Mouse (Mus musculus) leukemia stem cell, adult 10-12 weeks (primary cell): ENCODE results near the gene Btbd35f19. TPM values are rescaled to one million over a fixed set of nuclear protein-coding genes. Genes with fewer than 3 reads are reported as not detected.

Experiments
- polyA plus RNA-seq: library from polyadenylated mRNA; stranded (reverse); fragments of >175 nt; gene quantifications from 2 replicates; pipeline ENCODE4 v1.2.3, GENCODE M21; 2012; ENCODE audit warnings: low replicate concordance

Btbd35f19 gene
- not detected in 2 replicates for polyA plus RNA-seq

DNA sequence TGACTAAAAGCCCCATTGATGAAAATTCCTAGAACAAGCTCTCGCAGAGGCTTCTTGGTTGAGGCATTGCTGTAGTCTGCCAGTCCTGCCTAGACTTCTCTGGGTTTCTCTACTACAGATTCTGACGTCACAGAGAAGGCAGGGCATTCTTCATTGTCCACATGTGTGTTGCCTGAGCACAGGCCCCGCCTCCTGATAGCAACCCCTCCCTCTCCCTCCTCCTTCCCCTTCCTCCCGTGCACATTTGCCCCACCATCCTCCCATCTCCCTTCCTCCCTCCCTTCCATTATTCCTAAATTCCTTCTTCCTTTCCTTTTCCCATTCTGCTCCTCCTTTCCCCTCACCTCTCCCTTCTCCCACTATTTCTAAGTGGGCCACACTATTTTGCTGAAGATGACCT, at the start of gene Btbd35f19:
Gene Btbd35f19, minus strand, starts transcription at position 101 of the 400 bp plus-strand sequence.

DNA sequence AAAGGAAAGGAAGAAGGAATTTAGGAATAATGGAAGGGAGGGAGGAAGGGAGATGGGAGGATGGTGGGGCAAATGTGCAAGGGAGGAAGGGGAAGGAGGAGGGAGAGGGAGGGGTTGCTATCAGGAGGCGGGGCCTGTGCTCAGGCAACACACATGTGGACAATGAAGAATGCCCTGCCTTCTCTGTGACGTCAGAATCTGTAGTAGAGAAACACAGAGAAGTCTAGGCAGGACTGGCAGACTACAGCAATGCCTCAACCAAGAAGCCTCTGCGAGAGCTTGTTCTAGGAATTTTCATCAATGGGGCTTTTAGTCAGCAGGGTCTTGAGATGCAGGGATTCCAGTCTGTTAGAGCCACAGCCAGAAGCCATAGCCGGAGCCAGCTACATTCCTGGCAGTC, 47.6 kb downstream of the Btbd35f19 start, which contains the start of gene Btbd35f26:
Gene Btbd35f26, plus strand, starts transcription at position 301 of the 400 bp plus-strand sequence.

Other genes starting within 250 kb of the Btbd35f19 start
- gene Spin2f, start 130.0 kb downstream of the Btbd35f19 start, polyA plus RNA-seq = not detected in 2 replicates
- not detected in 2 replicates for gene Btbd35f26, start 47.5 kb downstream of the Btbd35f19 start, polyA plus RNA-seq
- gene Gm21883, start 190.4 kb upstream of the Btbd35f19 start, polyA plus RNA-seq = not detected in 2 replicates
- not detected in 2 replicates for gene Spin2e, start 235.0 kb upstream of the Btbd35f19 start, polyA plus RNA-seq